Mouse (Mus musculus): ENCODE measurements at regions not wholly inside any gene's neighbourhood (a gene's known extent, or its start where the extent isn't known, plus 50 kb on each side); places are given as distances from the start of the nearest gene placed in this dataset.

- TF ChIP-seq POLR2A (IDR thresholded peaks at IDR 0.05; ENCODE audit: insufficient read depth, low read length): no peak
- TF ChIP-seq CTCF (IDR thresholded peaks at IDR 0.05; ENCODE audit: low read depth, low read length): no peak
- TF ChIP-seq EP300 (IDR thresholded peaks at IDR 0.05; ENCODE audit: insufficient read depth, low read depth, low read length): no peak
These were observed 89.6 kb upstream of the Cxadr start for GRCm38 (mm10) chr16:78211687-78212086.

Data from ES-Bruce4 (cell line).